Mouse (Mus musculus): ENCODE measurements around the gene Lhfpl3. TPM values are rescaled to one million over a fixed set of nuclear protein-coding genes. Genes with fewer than 3 reads are reported as not detected.

The Lhfpl3 gene
- polyA plus RNA-seq, 1 experiment from 2014 or later, result 0.17 TPM

- Histone ChIP-seq H3K4me2 (no peak overlapping the region), H3K4me1 (ENCODE audit: control insufficient read depth, insufficient read depth, low read length) (no peaks in the 10 kb centered on the region), H3K9me3 (replicated peaks; ENCODE audit: control insufficient read depth, low read length) (no peaks in the 10 kb centered on the region), H3K27ac (ENCODE audit: low read depth, low read length) (no peak overlapping the region), H3K27me3 (ENCODE audit: control insufficient read depth, insufficient read depth, low read length) (no peaks in the 10 kb centered on the region), H3K4me3 (ENCODE audit: low read depth, low read length) (no peak overlapping the region), H3K9ac (ENCODE audit: low read depth, low read length) (no peak overlapping the region), H3K36me3 (ENCODE audit: control insufficient read depth, insufficient read depth, low read length) (no peaks in the 10 kb centered on the region)
- no peak for ATAC-seq (replicated peaks; ENCODE audit: insufficient number of reproducible peaks, low FRiP score, low TSS enrichment)
- 78% methylated on average over 3 of the region's 3 CpGs for WGBS (ENCODE audit: insufficient replicate concordance)
These were observed 468.8 kb downstream of the Lhfpl3 start for GRCm38 (mm10) chr5:23214646-23215045.

GRCm38 (mm10) chr5:23219655-23220054 lies 473.8 kb downstream of the Lhfpl3 start:
- WGBS (ENCODE audit: insufficient replicate concordance), result 64% methylated on average over 1 of the region's 1 CpGs

GRCm38 (mm10) chr5:23224759-23225536 lies 479.1 kb downstream of the Lhfpl3 start:
- H3K9ac ChIP-seq (ENCODE audit: low read depth, low read length), result 0 out of 2 replicates have a peak overlapping the region, but pooled peaks have one; percentile 4
- H3K36me3 ChIP-seq (ENCODE audit: control insufficient read depth, insufficient read depth, low read length), result no peaks in the 10 kb centered on the region
- peak overlapping the region; percentile 27 for H3K4me3 ChIP-seq (ENCODE audit: low read depth, low read length)
- 20% methylated on average over 14 of the region's 14 CpGs for WGBS (ENCODE audit: insufficient replicate concordance)
- H3K27me3 ChIP-seq (ENCODE audit: control insufficient read depth, insufficient read depth, low read length), result no peaks in the 10 kb centered on the region
- H3K27ac ChIP-seq (ENCODE audit: low read depth, low read length), result no peak overlapping the region
- peak overlapping the region; percentile 52 for H3K4me2 ChIP-seq
- H3K4me1 ChIP-seq (ENCODE audit: control insufficient read depth, insufficient read depth, low read length), result no peaks in the 10 kb centered on the region
- H3K9me3 ChIP-seq (replicated peaks; ENCODE audit: control insufficient read depth, low read length), result no peaks in the 10 kb centered on the region
- ATAC-seq (replicated peaks; ENCODE audit: insufficient number of reproducible peaks, low FRiP score, low TSS enrichment), result 0 out of 2 replicates have a peak, but pooled peaks have one; percentile 52

More at GRCm38 (mm10) chr5:23219655-23220054, 473.8 kb downstream of the Lhfpl3 start:
- Histone ChIP-seq H3K27me3 (ENCODE audit: control insufficient read depth, insufficient read depth, low read length) (no peaks in the 10 kb centered on the region), H3K9me3 (replicated peaks; ENCODE audit: control insufficient read depth, low read length) (no peaks in the 10 kb centered on the region), H3K9ac (ENCODE audit: low read depth, low read length) (no peak overlapping the region), H3K36me3 (ENCODE audit: control insufficient read depth, insufficient read depth, low read length) (no peaks in the 10 kb centered on the region), H3K27ac (ENCODE audit: low read depth, low read length) (no peak overlapping the region), H3K4me3 (ENCODE audit: low read depth, low read length) (no peak overlapping the region), H3K4me2 (no peak overlapping the region), H3K4me1 (ENCODE audit: control insufficient read depth, insufficient read depth, low read length) (no peaks in the 10 kb centered on the region)
- no peak for ATAC-seq (replicated peaks; ENCODE audit: insufficient number of reproducible peaks, low FRiP score, low TSS enrichment)

GRCm38 (mm10) chr5:23225621-23226020 lies 479.8 kb downstream of the Lhfpl3 start:
- Histone ChIP-seq H3K9ac (ENCODE audit: low read depth, low read length) (no peak overlapping the region), H3K4me3 (ENCODE audit: low read depth, low read length) (no peak overlapping the region), H3K27me3 (ENCODE audit: control insufficient read depth, insufficient read depth, low read length) (no peaks in the 10 kb centered on the region), H3K36me3 (ENCODE audit: control insufficient read depth, insufficient read depth, low read length) (no peaks in the 10 kb centered on the region), H3K9me3 (replicated peaks; ENCODE audit: control insufficient read depth, low read length) (no peaks in the 10 kb centered on the region), H3K27ac (ENCODE audit: low read depth, low read length) (no peak overlapping the region), H3K4me2 (peak overlapping the region; percentile 52), H3K4me1 (ENCODE audit: control insufficient read depth, insufficient read depth, low read length) (no peaks in the 10 kb centered on the region)
- WGBS (ENCODE audit: insufficient replicate concordance), result 24% methylated on average over 8 of the region's 8 CpGs
- ATAC-seq (replicated peaks; ENCODE audit: insufficient number of reproducible peaks, low FRiP score, low TSS enrichment), result no peak

GRCm38 (mm10) chr5:23226753-23227152 lies 480.9 kb downstream of the Lhfpl3 start:
- H3K4me3 ChIP-seq (ENCODE audit: low read depth, low read length), result no peak overlapping the region
- no peak overlapping the region for H3K9ac ChIP-seq (ENCODE audit: low read depth, low read length)
- H3K9me3 ChIP-seq (replicated peaks; ENCODE audit: control insufficient read depth, low read length), result no peaks in the 10 kb centered on the region
- ATAC-seq (replicated peaks; ENCODE audit: insufficient number of reproducible peaks, low FRiP score, low TSS enrichment), result no peak
- H3K4me1 ChIP-seq (ENCODE audit: control insufficient read depth, insufficient read depth, low read length), result no peaks in the 10 kb centered on the region
- H3K27ac ChIP-seq (ENCODE audit: low read depth, low read length), result no peak overlapping the region
- no peak overlapping the region for H3K4me2 ChIP-seq
- 43% methylated on average over 3 of the region's 3 CpGs for WGBS (ENCODE audit: insufficient replicate concordance)
- H3K27me3 ChIP-seq (ENCODE audit: control insufficient read depth, insufficient read depth, low read length), result no peaks in the 10 kb centered on the region
- no peaks in the 10 kb centered on the region for H3K36me3 ChIP-seq (ENCODE audit: control insufficient read depth, insufficient read depth, low read length)

- Histone ChIP-seq H3K9ac (ENCODE audit: low read depth, low read length) (no peak overlapping the region), H3K36me3 (ENCODE audit: control insufficient read depth, insufficient read depth, low read length) (no peaks in the 10 kb centered on the region)
- 44% methylated on average over 4 of the region's 4 CpGs for WGBS (ENCODE audit: insufficient replicate concordance)
These were observed 501.1 kb downstream of the Lhfpl3 start for GRCm38 (mm10) chr5:23246974-23247373.

GRCm38 (mm10) chr5:23247784-23248183 lies 501.9 kb downstream of the Lhfpl3 start:
- 82% methylated on average over 1 of the region's 1 CpGs for WGBS (ENCODE audit: insufficient replicate concordance)
- Histone ChIP-seq H3K4me2 (no peak overlapping the region), H3K9me3 (replicated peaks; ENCODE audit: control insufficient read depth, low read length) (no peaks in the 10 kb centered on the region), H3K9ac (ENCODE audit: low read depth, low read length) (no peak overlapping the region), H3K27me3 (ENCODE audit: control insufficient read depth, insufficient read depth, low read length) (no peaks in the 10 kb centered on the region), H3K36me3 (ENCODE audit: control insufficient read depth, insufficient read depth, low read length) (no peaks in the 10 kb centered on the region), H3K4me1 (ENCODE audit: control insufficient read depth, insufficient read depth, low read length) (peaks cover 19% of the 10 kb centered on the region), H3K27ac (ENCODE audit: low read depth, low read length) (no peak overlapping the region), H3K4me3 (ENCODE audit: low read depth, low read length) (no peak overlapping the region)
- ATAC-seq (replicated peaks; ENCODE audit: insufficient number of reproducible peaks, low FRiP score, low TSS enrichment), result no peak

More at GRCm38 (mm10) chr5:23246974-23247373, 501.1 kb downstream of the Lhfpl3 start:
- Histone ChIP-seq H3K4me2 (no peak overlapping the region), H3K4me3 (ENCODE audit: low read depth, low read length) (no peak overlapping the region), H3K27me3 (ENCODE audit: control insufficient read depth, insufficient read depth, low read length) (no peaks in the 10 kb centered on the region), H3K27ac (ENCODE audit: low read depth, low read length) (no peak overlapping the region), H3K4me1 (ENCODE audit: control insufficient read depth, insufficient read depth, low read length) (peaks cover 15% of the 10 kb centered on the region), H3K9me3 (replicated peaks; ENCODE audit: control insufficient read depth, low read length) (no peaks in the 10 kb centered on the region)
- no peak for ATAC-seq (replicated peaks; ENCODE audit: insufficient number of reproducible peaks, low FRiP score, low TSS enrichment)

- H3K9me3 ChIP-seq (replicated peaks; ENCODE audit: control insufficient read depth, low read length), result no peaks in the 10 kb centered on the region
- no peak for ATAC-seq (replicated peaks; ENCODE audit: insufficient number of reproducible peaks, low FRiP score, low TSS enrichment)
- no peaks in the 10 kb centered on the region for H3K27me3 ChIP-seq (ENCODE audit: control insufficient read depth, insufficient read depth, low read length)
- no peak overlapping the region for H3K4me3 ChIP-seq (ENCODE audit: low read depth, low read length)
- H3K9ac ChIP-seq (ENCODE audit: low read depth, low read length), result no peak overlapping the region
- H3K4me1 ChIP-seq (ENCODE audit: control insufficient read depth, insufficient read depth, low read length), result peaks cover 19% of the 10 kb centered on the region
- no peaks in the 10 kb centered on the region for H3K36me3 ChIP-seq (ENCODE audit: control insufficient read depth, insufficient read depth, low read length)
- H3K27ac ChIP-seq (ENCODE audit: low read depth, low read length), result no peak overlapping the region
- H3K4me2 ChIP-seq, result no peak overlapping the region
These were observed 502.4 kb downstream of the Lhfpl3 start for GRCm38 (mm10) chr5:23248303-23248702.

Measured in heart, embryonic 11.5 days (tissue).